Mouse (Mus musculus) cerebellum, adult 8-10 months (tissue): Measurements from ENCODE around the gene Rpl27.
"Not testable (repeated sequence)": the region's sequence is repeated elsewhere in the genome, so short reads cannot be mapped to it uniquely, and the experiment has no call there.

Experiments
- DNase-seq: peaks from one replicate; pipeline ENCODE4 v3.0.0; 2022

The Rpl27 gene

DNA sequence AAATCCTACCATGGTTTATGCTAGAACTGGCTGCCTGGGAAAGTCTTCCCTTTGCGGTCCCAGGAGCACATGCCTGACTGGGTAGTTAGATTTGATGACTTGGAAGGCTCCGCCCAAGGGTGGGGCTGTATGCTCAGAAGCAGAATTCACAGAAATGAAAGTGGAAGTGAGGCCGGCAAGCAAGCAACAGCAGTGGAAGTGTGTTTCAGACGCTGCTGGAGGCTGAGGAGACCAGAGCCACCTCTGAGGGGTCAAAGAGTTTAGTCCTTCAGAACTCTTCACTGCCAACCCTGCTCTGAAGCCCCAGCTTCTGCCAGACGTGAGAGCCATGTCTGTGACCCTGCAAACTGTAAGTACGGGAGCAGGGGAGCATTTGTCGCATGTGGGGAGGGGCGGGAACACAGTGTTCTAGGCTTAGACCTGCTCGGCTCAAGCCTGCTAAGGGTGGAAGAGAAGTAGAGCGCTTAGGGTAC lies 6.2 kb downstream of the Rpl27 start, which contains the start of gene Ifi35:
Gene Ifi35, plus strand, starts transcription at position 134 of the 473 bp plus-strand sequence.
- no peak for DNase-seq

DNA sequence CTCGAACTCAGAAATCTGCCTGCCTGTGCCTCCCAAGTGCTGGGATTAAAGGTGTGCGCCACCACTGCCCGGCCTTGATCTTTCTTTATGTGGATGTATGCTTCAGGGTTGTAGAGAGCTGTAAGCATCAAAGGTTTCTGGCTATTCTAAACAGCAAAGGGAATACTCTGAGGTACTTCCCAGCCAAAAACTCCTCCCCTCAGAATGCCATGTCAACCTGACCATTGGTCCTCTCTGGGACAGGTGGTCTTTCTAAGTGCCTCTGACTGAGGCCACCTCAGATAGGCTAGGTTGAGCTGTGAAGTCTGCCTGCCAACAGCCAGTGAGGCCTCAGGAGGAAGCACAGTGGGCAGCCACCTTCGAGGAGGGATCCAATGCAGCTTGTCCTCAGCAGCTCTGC lies 6.8 kb downstream of the Rpl27 start:
- DNase-seq = no peak

DNA sequence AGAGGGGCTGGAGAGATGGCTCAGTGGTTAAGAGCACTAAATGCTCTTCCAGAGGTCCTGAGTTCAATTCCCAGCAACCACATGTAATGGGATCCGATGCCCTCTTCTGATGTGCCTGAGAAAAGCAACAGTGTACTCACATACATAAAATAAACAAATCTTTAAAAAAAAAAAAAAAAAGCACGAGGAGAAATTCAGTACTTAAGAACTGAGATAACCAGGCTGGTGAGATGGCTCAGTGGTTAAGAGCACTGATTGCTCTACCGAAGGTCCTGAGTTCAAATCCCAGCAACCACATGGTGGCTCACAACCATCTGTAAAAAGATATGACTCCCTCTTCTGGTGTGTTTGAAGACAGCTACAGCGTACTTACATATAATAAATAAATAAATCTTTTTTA lies 7.5 kb downstream of the Rpl27 start:
- not testable (repeated sequence) for DNase-seq

DNA sequence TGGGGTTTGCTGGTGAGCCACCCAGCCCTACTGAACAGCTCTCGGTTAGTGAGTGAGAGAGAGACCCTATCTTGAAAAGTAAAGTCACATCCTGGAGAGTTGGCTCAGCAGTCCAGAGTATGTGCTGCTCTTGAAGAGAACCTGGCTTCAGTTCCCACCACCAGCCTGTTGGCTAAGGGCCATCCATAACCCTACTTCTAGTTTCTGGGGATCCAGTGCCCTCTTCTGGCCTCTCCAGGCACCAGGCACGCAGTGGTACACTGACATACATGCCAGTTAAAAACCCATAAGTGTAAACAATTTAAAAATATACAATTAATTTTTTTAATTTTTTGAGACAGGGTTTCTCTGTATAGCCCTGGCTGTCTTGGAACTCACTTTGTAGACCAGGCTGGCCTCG lies 8.3 kb downstream of the Rpl27 start:
- no peak for DNase-seq

DNA sequence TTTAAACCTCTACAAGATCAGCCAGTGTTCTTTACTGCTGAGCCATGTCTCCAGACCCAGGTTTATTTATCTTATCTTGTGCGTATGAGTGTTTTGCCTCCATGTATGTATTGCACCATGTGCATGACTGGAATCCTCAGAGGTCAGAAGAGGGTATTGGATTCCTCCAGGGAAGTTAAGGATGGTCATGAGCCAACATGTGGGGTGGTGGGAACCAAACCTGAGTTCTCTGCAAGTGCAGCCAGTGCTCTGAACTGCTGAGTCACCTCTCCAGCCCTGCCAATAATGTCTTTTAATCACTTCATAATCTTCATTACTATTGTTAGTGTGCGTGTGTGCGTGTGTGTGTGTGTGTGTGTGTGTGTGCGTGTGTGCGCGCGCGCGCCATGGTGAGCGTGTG lies 9.4 kb downstream of the Rpl27 start:
- DNase-seq = no peak

DNA sequence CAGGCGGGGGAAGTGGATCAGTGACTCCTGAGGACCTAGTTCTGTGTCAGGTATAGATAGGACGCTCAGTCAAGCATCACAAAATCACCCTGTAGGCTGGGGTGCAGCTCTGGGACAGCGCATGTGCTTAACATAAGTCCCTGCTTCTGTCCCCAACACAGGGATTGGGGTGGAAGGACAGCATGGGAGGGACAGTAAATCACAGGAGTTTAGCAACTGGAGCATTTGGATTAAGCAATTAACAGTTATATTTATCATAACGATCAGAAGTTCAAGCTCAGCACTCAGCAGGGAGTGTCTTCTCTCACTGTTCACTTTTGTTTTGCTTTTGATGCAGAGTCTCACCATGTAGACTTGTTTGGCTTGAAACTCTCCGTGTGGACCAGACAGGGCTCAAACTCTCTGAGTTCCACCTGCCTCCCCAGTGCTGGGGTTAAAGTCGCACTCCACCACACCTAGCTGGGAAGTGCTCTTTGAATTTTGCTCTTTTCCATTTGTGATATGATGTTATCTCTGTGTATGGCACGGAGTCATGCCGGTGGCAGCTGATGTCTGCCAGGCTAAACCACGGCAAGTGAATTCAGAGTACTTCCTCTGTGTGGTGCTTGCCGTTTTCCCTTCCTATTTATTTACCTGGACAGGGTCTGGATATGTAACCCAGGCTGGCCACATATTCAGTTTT lies 10.1 kb downstream of the Rpl27 start:
- no peak for DNase-seq

DNA sequence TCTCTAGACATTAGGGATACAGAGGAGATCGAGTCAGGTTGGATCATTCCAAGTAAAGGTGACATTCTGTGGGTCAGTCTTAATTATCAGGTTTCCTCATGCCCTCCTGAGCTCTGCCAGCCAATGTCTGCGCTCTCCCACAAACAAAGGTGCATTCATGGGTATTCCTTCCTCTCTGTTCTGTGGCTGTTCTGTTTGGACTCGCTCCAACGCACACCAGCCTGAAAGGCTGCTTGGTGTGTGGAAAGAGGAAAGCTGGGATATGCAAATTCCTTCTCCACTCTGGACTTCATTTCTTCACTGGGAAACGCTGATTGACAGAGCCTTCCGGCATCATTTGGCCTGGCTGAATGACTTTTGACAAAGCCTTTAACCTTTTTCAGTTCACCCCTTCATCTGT lies 12.6 kb downstream of the Rpl27 start:
- DNase-seq = no peak

DNA sequence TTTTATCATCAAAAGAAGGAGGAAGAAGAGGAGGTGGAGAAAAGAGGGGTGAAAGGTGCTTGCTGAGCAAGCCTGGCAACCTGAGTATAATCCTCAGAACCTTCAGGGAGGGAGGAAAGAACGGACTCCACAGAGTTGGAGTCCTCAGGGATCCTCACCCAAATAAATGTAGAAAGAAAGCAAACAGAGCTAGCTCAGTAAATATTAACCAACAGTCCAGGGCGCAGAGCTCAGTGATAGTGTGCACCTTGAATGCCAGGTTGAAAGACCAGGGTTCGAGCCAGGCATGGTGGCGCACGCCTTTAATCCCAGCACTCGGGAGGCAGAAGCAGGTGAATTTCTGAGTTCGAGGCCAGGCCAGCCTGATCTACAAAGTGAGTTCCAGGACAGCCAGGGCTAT lies 13.5 kb downstream of the Rpl27 start:
- no peak for DNase-seq

DNA sequence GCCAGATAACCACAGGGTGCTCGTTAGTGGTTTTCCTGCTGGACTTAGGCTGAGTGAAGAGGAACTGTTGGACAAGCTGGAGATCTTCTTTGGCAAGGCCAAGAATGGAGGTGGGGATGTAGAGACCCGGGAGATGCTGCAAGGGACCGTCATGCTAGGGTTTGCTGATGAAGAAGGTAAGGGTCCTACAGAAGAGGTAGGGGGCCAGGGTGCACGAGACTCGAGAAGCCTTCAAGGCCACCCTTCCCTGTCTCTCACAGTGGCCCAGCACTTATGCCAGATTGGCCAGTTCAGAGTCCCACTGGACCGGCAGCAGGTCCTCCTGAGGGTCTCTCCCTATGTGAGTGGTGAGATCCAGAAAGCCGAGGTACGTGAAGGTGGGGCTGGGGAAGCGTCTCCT lies 15.5 kb downstream of the Rpl27 start:
- no peak for DNase-seq

DNA sequence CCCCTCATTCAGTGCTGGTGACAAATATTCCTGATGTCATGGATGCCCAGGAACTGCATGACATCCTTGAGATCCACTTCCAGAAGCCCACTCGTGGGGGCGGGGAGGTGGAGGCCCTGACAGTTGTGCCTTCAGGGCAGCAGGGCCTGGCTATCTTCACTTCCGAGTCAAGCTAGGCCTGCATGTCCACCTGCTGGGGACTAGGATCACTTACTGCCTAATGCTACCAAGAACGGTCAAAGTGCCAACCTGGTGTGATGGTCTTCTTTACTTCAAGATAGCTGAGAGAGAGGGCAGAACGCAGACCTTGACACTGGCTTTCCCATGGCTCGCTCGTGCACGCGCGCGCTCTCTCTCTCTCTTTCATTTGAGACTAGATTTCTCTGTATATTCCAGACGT lies 16.1 kb downstream of the Rpl27 start:
- DNase-seq = no peak

DNA sequence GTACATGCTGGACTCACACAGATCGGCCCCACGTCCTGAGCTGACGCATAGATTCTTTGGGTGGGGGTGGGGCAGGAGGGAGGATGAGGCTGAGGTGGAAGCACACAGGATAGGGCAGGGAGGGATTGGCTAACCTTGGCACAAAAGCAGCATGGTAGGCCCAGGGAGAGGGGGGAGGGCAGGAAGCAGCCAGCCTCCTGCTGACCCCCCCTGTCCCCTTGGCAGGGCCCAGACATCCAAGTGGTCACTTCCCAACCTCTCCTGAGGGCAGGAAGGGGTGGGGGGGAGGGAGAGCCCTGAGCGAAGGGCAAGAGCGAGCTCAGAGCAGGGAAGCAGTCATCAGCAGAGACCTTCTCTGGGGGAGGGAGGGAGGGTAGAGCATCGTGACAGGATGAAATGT lies 17.6 kb downstream of the Rpl27 start:
- no peak for DNase-seq

DNA sequence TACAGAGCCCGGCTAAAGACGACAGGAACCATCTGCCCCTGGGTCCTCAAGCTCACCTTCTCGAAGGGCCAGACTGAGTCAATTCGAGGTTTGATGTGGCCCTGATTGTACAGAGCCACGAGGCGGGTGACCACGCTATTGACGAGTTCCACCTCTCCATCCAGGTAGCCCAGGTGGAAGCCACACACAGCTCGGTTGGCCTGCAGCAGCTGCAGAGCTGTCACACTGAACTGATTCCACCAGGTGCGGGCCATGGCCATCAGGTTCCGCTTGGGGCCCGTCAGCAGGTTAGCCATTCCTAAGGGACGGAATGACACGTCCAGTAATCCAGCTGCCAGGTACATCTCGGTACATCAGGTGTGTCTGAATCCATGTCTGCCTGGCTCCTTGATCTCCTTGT lies 18.2 kb downstream of the Rpl27 start:
- no peak for DNase-seq

DNA sequence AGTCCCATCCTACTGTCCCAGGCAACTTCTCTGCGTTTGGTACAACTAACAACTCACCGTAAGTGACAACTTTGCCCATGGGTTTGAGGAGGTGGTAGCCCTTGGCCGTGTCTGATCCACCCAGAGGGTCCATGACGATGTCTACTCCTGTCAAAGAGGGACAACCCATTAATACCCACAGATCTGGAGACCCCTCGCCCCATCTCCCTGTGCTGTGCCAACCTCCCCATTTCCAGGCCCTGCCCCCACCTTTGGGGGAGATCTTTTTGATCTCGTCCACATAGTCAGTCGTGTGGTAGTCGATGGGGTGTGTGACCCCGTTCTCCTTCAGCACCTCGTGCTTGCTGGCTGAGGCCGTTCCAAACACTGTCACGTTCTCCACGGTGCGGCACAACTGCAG lies 20.0 kb downstream of the Rpl27 start:
- DNase-seq = no peak

DNA sequence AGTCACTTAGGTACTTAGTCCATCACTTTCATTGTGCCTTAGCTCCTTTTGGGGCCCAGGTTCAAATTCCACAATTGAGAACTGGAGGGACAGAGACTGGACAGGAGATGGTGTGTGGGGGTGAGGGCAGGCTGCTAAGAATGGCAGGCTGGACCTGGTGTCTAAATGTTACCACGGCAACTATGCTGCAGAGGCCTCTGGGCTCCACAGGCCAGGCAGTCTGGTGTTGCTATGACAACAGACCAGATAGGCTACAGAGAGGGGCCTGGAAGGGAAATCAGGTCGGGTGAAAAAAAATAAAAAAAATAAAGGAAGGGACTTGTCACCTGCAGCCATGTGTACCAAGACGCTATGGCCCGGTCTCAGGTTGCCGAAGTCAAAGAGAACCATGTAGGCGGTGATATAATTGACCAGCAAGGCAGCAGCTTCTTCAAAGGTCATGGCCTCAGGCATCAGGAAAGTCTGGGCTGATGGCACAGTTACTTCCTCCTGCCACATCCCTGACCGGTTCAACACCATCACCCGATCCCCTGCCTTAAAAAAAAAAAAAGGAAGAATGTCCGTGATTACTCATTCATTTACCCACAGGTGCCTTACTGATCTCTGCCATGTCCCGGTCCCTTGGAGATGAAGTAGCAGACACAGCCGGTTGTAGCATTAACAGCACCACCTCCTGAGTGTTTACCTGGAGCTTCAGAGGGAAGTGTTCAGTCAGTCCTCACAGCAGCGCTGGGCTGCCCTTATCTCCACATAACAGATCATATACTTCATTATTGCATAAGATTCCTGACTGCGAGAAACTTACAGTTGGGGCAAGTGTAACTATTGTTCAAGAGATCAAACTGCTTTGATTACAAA lies 20.7 kb downstream of the Rpl27 start:
- DNase-seq = no peak

DNA sequence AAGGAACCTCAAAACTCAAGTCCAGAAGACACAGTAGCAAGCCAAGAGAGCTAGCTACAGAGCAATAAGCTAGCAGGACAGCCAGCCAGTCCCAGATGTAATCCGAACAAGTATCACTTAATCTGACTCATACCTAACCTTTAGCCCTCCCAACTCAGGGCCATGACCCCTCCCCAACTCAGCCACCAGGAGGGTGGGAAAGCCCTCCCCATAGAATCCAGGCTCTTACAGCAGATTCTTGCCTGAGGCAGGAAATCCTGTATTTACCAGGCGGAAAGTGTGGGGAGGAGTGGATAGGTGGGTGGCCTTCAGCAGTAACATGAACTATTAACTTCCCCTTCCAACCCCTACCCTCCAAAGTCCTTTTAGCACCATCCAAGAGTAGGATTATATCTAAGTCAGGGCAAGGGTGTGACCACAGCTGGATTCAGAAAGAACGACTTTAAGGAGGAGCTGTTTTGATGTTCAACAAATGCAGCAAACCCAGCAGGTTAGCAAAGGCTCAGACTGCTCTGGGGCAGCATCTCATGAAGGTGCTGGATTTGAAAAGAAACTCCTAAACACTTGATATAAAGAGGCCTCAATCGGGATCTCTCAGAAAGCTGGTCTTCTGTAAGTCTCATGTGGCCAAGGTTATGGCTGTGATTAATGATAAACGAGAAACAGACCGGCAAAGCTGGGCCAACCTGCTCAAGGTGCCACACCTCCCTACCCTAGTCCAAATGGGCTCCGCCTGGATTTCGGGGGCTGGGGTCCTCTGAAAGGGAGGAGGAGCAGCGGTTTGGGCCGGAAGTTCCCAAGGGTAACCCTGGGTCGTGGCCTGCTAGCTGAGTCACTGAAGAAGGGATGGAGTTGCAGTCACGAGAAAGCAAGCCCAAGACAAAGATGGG lies 22.4 kb downstream of the Rpl27 start, which contains the start of gene Rnd2:
Gene Rnd2, plus strand, starts transcription at position 789 of the 890 bp plus-strand sequence.
- DNase-seq = no peak

DNA sequence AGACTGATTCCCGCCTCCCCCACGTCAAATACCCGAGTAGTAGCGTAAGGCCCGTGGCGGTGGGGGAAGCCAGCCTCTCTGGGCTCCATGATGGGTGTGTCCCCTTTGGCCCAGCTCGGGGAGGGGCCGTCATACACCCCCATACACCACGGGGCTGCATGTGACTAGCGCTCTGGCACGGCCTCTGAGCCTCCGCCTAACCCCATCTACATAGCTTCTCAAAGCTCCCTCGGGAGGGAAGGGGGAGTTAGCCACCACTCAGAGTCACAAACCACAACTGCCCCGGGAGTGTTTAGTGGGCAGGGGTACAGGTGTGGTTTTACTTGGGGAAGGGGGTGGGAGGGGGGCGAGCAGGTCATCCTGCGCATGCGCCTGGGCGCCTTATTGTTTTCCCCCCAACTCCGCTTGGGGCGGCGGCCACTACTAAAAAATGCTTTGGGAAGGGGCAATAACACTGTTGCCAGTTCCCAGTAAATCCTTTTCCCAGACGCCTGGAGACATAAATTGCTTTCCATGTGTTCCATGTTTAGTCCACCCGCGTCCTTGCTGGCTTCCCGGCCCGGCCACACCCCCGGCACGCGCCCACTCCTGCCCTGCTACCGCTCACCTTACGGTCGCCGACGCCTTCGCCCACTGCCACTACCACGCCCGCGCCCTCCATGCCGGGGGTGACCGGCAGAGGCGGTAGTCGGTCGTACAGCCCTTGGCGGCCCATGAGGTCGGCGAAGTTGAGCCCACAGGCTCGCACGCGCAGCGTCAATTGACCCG lies 23.2 kb downstream of the Rpl27 start:
- peak; percentile 35 for DNase-seq

DNA sequence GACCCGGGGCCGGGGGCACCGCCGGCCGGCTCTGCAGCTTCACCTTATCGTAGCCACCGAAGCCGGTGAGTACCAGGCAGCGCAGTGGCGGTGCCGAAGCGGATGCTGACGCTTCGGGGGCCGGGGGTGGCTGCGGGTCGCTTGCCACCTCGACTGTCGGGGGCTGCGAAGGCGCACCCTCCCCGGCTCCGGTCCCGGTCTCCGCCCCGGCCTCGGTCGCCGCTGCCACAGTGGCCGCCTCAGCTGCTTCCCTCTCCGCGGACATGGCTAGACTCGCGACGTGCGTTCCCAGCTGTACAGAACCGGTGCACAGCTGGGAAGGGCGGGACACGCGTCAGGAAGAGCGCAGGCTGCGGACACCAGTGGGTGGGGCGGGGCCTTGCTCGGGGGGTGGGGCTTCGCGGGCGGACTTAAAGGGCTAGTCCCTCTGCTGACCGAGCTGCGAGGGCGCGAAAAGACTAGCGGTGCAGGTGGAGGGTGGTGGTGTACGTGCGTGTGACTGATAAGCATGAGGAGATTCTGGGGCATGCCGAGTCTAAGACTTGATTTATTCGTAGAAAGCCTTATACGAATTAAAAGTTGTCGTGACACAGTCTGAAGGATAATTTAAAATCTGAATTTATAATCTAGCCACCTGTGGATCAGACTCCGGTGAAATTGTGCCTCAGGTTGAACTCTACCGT lies 23.9 kb downstream of the Rpl27 start, which contains the start of gene Vat1:
Gene Vat1, minus strand, starts transcription at position 362 of the 683 bp plus-strand sequence.
- DNase-seq = peak; percentile 46

DNA sequence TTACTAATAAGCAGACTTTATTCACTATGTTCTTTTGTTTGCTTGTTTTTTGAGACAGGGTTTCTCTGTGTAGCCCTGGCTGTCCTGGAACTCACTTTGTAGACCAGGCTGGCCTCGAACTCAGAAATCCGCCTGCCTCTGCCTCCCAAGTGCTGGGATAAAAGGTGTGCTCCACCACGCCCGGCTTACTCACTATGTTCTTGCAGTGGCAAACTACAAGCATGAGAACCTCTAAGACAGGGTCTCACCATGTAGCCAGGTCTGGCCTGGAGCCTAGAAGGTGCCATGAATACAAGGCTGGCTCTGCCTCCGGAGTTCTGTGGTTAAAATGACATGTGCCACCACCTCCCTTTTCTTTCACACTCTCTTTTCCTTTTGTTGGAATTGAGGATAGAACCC lies 24.5 kb downstream of the Rpl27 start:
- DNase-seq = not testable (repeated sequence)

DNA sequence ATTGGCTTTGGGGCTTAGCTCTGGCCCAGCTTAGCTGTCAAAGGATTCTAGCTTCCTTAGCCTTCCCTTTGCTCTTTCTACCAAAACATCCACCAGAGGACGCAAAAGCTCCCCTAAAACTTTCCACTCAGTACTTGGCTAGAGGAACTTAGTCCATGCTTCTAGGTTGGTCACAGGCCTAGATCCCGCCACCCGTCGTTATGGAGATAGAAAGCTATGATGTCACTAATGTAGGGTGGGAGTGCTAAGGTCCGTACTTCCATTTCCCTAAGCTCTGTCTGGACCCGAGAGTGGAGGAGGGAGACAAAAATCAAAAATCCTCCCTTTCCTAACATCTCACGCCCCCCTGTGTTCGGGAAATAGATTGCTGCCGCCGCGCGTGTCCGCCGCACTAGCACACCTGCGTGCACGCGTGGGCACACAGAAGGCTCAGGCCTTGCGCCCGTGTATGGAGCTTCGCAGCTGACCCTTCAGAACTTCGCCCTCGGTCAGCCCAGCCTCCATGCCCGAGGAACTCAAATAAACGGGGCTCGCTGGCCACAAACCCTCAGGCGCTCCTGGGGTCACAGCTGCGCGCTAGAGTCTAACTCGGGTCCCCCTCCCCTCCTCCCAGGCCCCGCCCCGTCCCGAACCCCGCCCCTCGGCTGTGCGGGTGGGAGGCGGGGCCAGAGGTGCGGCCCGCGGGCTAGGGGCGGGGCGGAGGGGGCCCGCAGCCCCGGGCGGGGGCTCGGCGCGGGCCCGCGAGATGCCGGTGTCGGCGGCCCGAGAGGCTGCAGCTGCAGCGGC lies 25.6 kb downstream of the Rpl27 start:
- peak; percentile 62 for DNase-seq

DNA sequence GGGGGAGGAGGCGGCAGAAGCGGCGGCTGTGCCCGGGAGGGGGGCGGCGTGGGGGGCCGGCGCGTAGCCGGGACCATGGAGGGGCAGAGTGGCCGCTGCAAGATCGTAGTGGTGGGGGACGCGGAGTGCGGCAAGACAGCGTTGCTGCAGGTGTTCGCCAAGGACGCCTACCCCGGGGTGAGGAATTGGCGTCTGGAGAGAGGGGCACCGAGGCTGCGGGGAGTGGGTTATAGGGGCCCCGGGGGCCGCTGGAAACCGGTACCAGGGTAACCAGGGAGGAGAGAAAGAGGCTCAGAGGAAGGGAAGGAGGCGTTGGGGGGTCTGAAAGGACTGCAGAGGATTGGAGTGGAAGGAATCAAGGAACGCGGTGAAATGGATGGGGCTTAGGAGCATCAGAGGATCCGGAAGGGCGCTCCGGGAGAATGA lies 26.2 kb downstream of the Rpl27 start:
- peak; percentile 33 for DNase-seq

DNA sequence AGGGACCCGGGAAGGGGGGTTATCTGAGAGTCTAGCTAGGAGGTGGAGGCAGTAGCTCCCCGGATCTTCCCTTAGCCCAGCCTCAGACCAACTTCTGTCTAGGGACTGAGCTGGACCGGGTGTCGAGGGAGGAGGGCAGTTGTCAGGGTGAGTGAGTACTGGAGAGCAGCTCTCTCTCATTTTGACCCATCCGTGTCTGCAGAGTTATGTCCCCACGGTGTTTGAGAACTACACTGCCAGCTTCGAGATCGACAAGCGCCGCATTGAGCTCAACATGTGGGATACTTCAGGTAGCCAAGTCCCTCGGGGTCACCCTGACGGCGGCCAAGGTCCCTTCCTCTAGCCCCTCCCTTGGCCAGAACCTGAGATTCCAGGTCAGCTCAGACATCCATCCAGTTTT lies 26.6 kb downstream of the Rpl27 start:
- no peak for DNase-seq
